Mouse (Mus musculus): ENCODE data around the gene Mymk. TPM values are rescaled to one million over a fixed set of nuclear protein-coding genes. Genes with fewer than 3 reads are reported as not detected.
A peak's percentile ranks its signal among the peaks of the same experiment; 100 is the strongest.

Mymk gene
- 0.84 and 1.1 TPM in 2 replicates for polyA plus RNA-seq (2015; fragmentation: Nextera tagmentation; extraction: Ambion mirVana)

DNA sequence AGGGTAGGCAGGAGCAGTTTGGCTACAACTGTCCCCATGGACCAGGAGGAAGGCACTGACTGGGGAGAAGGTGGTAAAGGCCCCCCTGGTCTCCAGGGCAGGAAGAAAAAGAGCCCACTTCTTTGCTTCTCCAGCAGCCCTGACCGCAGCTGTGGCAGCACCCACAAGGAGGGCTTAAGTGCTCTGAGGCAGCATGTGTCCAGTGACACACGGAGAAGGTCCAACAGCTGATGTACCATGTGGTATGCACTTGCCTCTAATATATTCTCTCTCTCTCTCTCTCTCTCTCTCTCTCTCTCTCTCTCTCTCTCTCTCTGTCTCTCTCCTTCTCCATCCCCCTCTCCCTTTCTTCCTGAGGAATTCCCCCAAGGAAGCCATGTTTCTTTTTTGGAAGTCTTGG, at the start of gene Mymk:
Mymk (minus strand) TSS at position 202 of the 400 bp plus-strand sequence.
- no peak for ATAC-seq (replicated peaks; ENCODE audit: extremely low read depth, insufficient read depth, low FRiP score)
- Histone ChIP-seq H3K27me3 (ENCODE audit: control insufficient read depth, insufficient read depth, low read length) (peaks cover 5% of the 10 kb centered on the region; the same call in 1 of the 2 replicates), H3K27ac (ENCODE audit: low read length) (no peak within 1 kb of the TSS), H3K9me3 (replicated peaks; ENCODE audit: control insufficient read depth, low read length) (no peaks in the 10 kb centered on the region), H3K4me1 (ENCODE audit: control insufficient read depth, insufficient read depth, low read length) (peaks cover 34% of the 10 kb centered on the region), H3K9ac (ENCODE audit: low read length) (no peak within 1 kb of the TSS), H3K4me2 (ENCODE audit: low read depth, low read length) (no peak within 1 kb of the TSS), H3K4me3 (ENCODE audit: low read length) (no peak within 1 kb of the TSS), H3K36me3 (ENCODE audit: control insufficient read depth, insufficient read depth) (no peaks in the 10 kb centered on the region)
- WGBS = 75% methylated on average over 2 of the region's 2 CpGs

DNA sequence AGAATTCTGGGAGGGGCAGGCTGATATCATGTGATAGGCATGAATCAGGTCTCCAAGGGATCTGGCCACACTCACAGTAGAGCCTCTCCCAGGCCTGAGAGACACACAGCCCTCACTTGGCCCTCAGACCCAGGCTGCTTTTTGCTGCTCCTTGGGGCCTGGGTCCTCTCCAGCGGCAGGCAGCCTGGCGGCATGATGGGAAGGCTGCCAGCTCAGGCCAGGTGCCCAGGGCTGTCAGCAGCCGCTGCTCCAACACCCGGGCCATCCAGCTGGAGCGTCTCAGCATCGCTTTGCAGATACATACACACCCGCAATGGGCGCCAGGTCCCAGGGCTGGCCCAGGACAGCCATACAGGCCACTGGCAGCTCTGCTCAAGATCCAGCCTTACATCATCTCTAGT, 48.3 kb upstream of the Mymk start:
- Histone ChIP-seq H3K9ac (ENCODE audit: low read length) (no peak overlapping the region), H3K27me3 (ENCODE audit: control insufficient read depth, insufficient read depth, low read length) (no peaks in the 10 kb centered on the region), H3K9me3 (replicated peaks; ENCODE audit: control insufficient read depth, low read length) (peaks cover under 1% of the 10 kb centered on the region; the same call in 1 of the 2 replicates), H3K27ac (ENCODE audit: low read length) (peak overlapping the region; percentile 75), H3K36me3 (ENCODE audit: control insufficient read depth, insufficient read depth) (no peaks in the 10 kb centered on the region), H3K4me1 (ENCODE audit: control insufficient read depth, insufficient read depth, low read length) (peaks cover 43% of the 10 kb centered on the region), H3K4me3 (ENCODE audit: low read length) (no peak overlapping the region), H3K4me2 (ENCODE audit: low read depth, low read length) (no peak overlapping the region)
- WGBS = 35% methylated on average over 8 of the region's 8 CpGs
- peak; percentile 77 for ATAC-seq (replicated peaks; ENCODE audit: extremely low read depth, insufficient read depth, low FRiP score)

DNA sequence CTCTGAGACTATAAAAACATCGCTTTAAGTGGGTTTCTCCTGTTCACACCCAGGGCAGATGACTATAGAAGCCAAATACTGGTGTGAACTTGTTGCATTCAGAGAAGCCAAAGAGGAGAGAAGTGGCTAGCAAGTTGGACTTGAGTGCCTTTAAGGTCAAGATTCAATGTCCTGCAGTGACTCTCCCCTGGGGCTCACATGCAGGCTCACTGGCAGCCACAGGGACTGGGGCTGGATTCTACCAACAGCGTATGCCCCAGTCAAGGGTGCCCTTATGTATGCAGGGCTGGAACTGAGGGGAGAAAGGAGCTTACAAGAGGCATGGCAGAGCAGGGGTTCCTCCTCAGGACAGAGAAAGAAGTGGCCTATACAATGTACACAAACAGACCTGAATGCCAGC, 47.8 kb upstream of the Mymk start:
- H3K4me2 ChIP-seq (ENCODE audit: low read depth, low read length) = no peak overlapping the region
- H3K4me3 ChIP-seq (ENCODE audit: low read length) = no peak overlapping the region
- no peak overlapping the region; the same call in 1 of the 2 replicates for H3K9ac ChIP-seq (ENCODE audit: low read length)
- H3K27ac ChIP-seq (ENCODE audit: low read length) = peak overlapping the region; percentile 75
- no peaks in the 10 kb centered on the region for H3K27me3 ChIP-seq (ENCODE audit: control insufficient read depth, insufficient read depth, low read length)
- no peaks in the 10 kb centered on the region for H3K36me3 ChIP-seq (ENCODE audit: control insufficient read depth, insufficient read depth)
- H3K4me1 ChIP-seq (ENCODE audit: control insufficient read depth, insufficient read depth, low read length) = peaks cover 43% of the 10 kb centered on the region
- no peak for ATAC-seq (replicated peaks; ENCODE audit: extremely low read depth, insufficient read depth, low FRiP score)
- no peaks in the 10 kb centered on the region for H3K9me3 ChIP-seq (replicated peaks; ENCODE audit: control insufficient read depth, low read length)
- 81% methylated on average over 2 of the region's 2 CpGs for WGBS

- ATAC-seq (replicated peaks; ENCODE audit: extremely low read depth, insufficient read depth, low FRiP score) = peak; percentile 24; the same call in 1 of the 2 replicates
- no peak overlapping the region for H3K9ac ChIP-seq (ENCODE audit: low read length)
- no peaks in the 10 kb centered on the region for H3K9me3 ChIP-seq (replicated peaks; ENCODE audit: control insufficient read depth, low read length)
- 35% methylated on average over 4 of the region's 4 CpGs for WGBS
- H3K27ac ChIP-seq (ENCODE audit: low read length) = peak overlapping the region; percentile 12; the same call in 1 of the 2 replicates
- no peaks in the 10 kb centered on the region for H3K36me3 ChIP-seq (ENCODE audit: control insufficient read depth, insufficient read depth)
- peaks cover 43% of the 10 kb centered on the region for H3K4me1 ChIP-seq (ENCODE audit: control insufficient read depth, insufficient read depth, low read length)
- peak overlapping the region; percentile 17; the same call in 1 of the 2 replicates for H3K4me2 ChIP-seq (ENCODE audit: low read depth, low read length)
- no peak overlapping the region for H3K4me3 ChIP-seq (ENCODE audit: low read length)
- H3K27me3 ChIP-seq (ENCODE audit: control insufficient read depth, insufficient read depth, low read length) = no peaks in the 10 kb centered on the region
Observed at GRCm38 (mm10) chr2:27118452-27118851, 46.5 kb upstream of the Mymk start.

- Histone ChIP-seq H3K27me3 (ENCODE audit: control insufficient read depth, insufficient read depth, low read length) (no peaks in the 10 kb centered on the region; the same call in 1 of the 2 replicates), H3K4me1 (ENCODE audit: control insufficient read depth, insufficient read depth, low read length) (peaks cover 11% of the 10 kb centered on the region), H3K4me2 (ENCODE audit: low read depth, low read length) (no peak overlapping the region), H3K9ac (ENCODE audit: low read length) (no peak overlapping the region), H3K27ac (ENCODE audit: low read length) (no peak overlapping the region), H3K36me3 (ENCODE audit: control insufficient read depth, insufficient read depth) (no peaks in the 10 kb centered on the region), H3K9me3 (replicated peaks; ENCODE audit: control insufficient read depth, low read length) (no peaks in the 10 kb centered on the region), H3K4me3 (ENCODE audit: low read length) (no peak overlapping the region)
- no peak for ATAC-seq (replicated peaks; ENCODE audit: extremely low read depth, insufficient read depth, low FRiP score)
- WGBS = 90% methylated on average over 10 of the region's 10 CpGs
Observed at GRCm38 (mm10) chr2:27114169-27114568, 42.2 kb upstream of the Mymk start.

- Histone ChIP-seq H3K9ac (ENCODE audit: low read length) (no peak overlapping the region), H3K36me3 (ENCODE audit: control insufficient read depth, insufficient read depth) (no peaks in the 10 kb centered on the region), H3K4me1 (ENCODE audit: control insufficient read depth, insufficient read depth, low read length) (no peaks in the 10 kb centered on the region), H3K9me3 (replicated peaks; ENCODE audit: control insufficient read depth, low read length) (no peaks in the 10 kb centered on the region), H3K27me3 (ENCODE audit: control insufficient read depth, insufficient read depth, low read length) (no peaks in the 10 kb centered on the region; the same call in 1 of the 2 replicates), H3K4me3 (ENCODE audit: low read length) (no peak overlapping the region), H3K27ac (ENCODE audit: low read length) (no peak overlapping the region), H3K4me2 (ENCODE audit: low read depth, low read length) (no peak overlapping the region)
- 81% methylated on average over 20 of the region's 20 CpGs for WGBS
- ATAC-seq (replicated peaks; ENCODE audit: extremely low read depth, insufficient read depth, low FRiP score) = no peak
Observed at GRCm38 (mm10) chr2:27112585-27112984, 40.6 kb upstream of the Mymk start.

DNA sequence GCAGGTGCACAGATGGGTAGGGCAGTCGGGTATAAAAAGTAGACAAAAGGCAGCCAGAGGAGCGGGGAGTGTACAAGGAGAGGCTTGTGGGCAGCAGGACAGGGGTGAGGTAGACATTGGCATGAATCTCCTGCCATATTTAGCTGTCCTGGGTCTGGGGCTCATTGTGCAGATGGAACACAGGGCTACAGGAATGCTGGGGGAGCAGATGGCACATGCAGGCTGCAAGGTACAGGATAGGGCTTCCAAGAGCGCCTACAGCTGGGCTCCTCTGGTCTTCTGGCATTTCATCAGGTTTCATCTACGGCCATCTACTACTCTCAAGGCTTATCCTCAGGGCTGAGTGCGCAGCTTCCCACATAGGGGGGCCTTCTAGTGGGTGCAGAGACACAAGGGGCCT, 37.1 kb upstream of the Mymk start:
- no peaks in the 10 kb centered on the region; the same call in 1 of the 2 replicates for H3K27me3 ChIP-seq (ENCODE audit: control insufficient read depth, insufficient read depth, low read length)
- peaks cover 2% of the 10 kb centered on the region for H3K4me1 ChIP-seq (ENCODE audit: control insufficient read depth, insufficient read depth, low read length)
- no peak for ATAC-seq (replicated peaks; ENCODE audit: extremely low read depth, insufficient read depth, low FRiP score)
- no peaks in the 10 kb centered on the region for H3K9me3 ChIP-seq (replicated peaks; ENCODE audit: control insufficient read depth, low read length)
- H3K4me3 ChIP-seq (ENCODE audit: low read length) = no peak overlapping the region
- 81% methylated on average over 5 of the region's 5 CpGs for WGBS
- no peak overlapping the region for H3K9ac ChIP-seq (ENCODE audit: low read length)
- no peak overlapping the region for H3K4me2 ChIP-seq (ENCODE audit: low read depth, low read length)
- H3K27ac ChIP-seq (ENCODE audit: low read length) = no peak overlapping the region
- no peaks in the 10 kb centered on the region for H3K36me3 ChIP-seq (ENCODE audit: control insufficient read depth, insufficient read depth)

- Histone ChIP-seq H3K4me1 (ENCODE audit: control insufficient read depth, insufficient read depth, low read length) (peaks cover 7% of the 10 kb centered on the region), H3K9ac (ENCODE audit: low read length) (no peak overlapping the region), H3K27me3 (ENCODE audit: control insufficient read depth, insufficient read depth, low read length) (no peaks in the 10 kb centered on the region; the same call in 1 of the 2 replicates), H3K4me3 (ENCODE audit: low read length) (no peak overlapping the region), H3K27ac (ENCODE audit: low read length) (no peak overlapping the region), H3K9me3 (replicated peaks; ENCODE audit: control insufficient read depth, low read length) (no peaks in the 10 kb centered on the region), H3K36me3 (ENCODE audit: control insufficient read depth, insufficient read depth) (no peaks in the 10 kb centered on the region), H3K4me2 (ENCODE audit: low read depth, low read length) (no peak overlapping the region)
- WGBS = 81% methylated on average over 2 of the region's 2 CpGs
- ATAC-seq (replicated peaks; ENCODE audit: extremely low read depth, insufficient read depth, low FRiP score) = no peak
Observed at GRCm38 (mm10) chr2:27108144-27108543, 36.2 kb upstream of the Mymk start.

GRCm38 (mm10) chr2:27106816-27107215, 34.8 kb upstream of the Mymk start:
- Histone ChIP-seq H3K9ac (ENCODE audit: low read length) (no peak overlapping the region), H3K27me3 (ENCODE audit: control insufficient read depth, insufficient read depth, low read length) (no peaks in the 10 kb centered on the region; the same call in 1 of the 2 replicates), H3K4me2 (ENCODE audit: low read depth, low read length) (no peak overlapping the region), H3K9me3 (replicated peaks; ENCODE audit: control insufficient read depth, low read length) (no peaks in the 10 kb centered on the region), H3K4me3 (ENCODE audit: low read length) (no peak overlapping the region), H3K27ac (ENCODE audit: low read length) (no peak overlapping the region), H3K36me3 (ENCODE audit: control insufficient read depth, insufficient read depth) (no peaks in the 10 kb centered on the region), H3K4me1 (ENCODE audit: control insufficient read depth, insufficient read depth, low read length) (peaks cover 7% of the 10 kb centered on the region)
- ATAC-seq (replicated peaks; ENCODE audit: extremely low read depth, insufficient read depth, low FRiP score) = no peak
- 78% methylated on average over 3 of the region's 3 CpGs for WGBS

All from heart, embryonic 16.5 days (tissue).